Mouse (Mus musculus) thymus, adult 2 months (tissue): ENCODE measurements at regions not wholly inside any gene's neighbourhood (a gene's known extent, or its start where the extent isn't known, plus 50 kb on each side); places are given as distances from the start of the nearest gene placed in this dataset.

Experiments used
- DNase-seq: peaks from one replicate; pipeline ENCODE4 v3.0.0; 2021
- H3K27ac ChIP-seq: fragments of 200-500 bp; 2 replicates; pipeline ENCODE4 v1.5.1; 2012; ENCODE audit warnings: low read length, control low read depth; ENCODE audit not compliant: control insufficient read depth, insufficient read depth
- H3K27me3 ChIP-seq: fragments of 200-500 bp; 2 replicates; pipeline ENCODE4 v1.6.1; 2012; ENCODE audit warnings: mild to moderate bottlenecking, low read length, moderate library complexity, mixed read lengths; ENCODE audit not compliant: control insufficient read depth, insufficient read depth
- H3K36me3 ChIP-seq: fragments of 200-500 bp; 2 replicates; pipeline ENCODE4 v1.6.1; 2012; ENCODE audit warnings: mild to moderate bottlenecking, low read length, moderate library complexity; ENCODE audit not compliant: control insufficient read depth, insufficient read depth
- H3K4me1 ChIP-seq: fragments of 200-500 bp; replicated peaks from 2 replicates; pipeline ENCODE4 v1.6.1; 2012; ENCODE audit warnings: low read length; ENCODE audit not compliant: control insufficient read depth, insufficient read depth
- H3K4me3 ChIP-seq: fragments of 200-500 bp; 2 replicates; pipeline ENCODE4 v1.5.1; 2012; ENCODE audit warnings: mild to moderate bottlenecking, low read length, control low read depth, moderate library complexity; ENCODE audit not compliant: control insufficient read depth, insufficient read depth
- CTCF ChIP-seq: fragments of 200-500 bp; IDR thresholded peaks from 2 replicates; pipeline ENCODE4 v1.5.1; 2012; ENCODE audit warnings: mild to moderate bottlenecking, control low read depth, low read length, moderate library complexity, borderline replicate concordance; ENCODE audit not compliant: control insufficient read depth, poor library complexity, insufficient read depth; ENCODE audit errors: extremely low read depth
- POLR2A ChIP-seq: fragments of 200-500 bp; IDR thresholded peaks from 2 replicates; pipeline ENCODE4 v1.6.1; 2012; ENCODE audit warnings: mild to moderate bottlenecking, low read length, control low read depth, moderate library complexity; ENCODE audit not compliant: control insufficient read depth, poor library complexity, insufficient read depth; ENCODE audit errors: extremely low read depth
- WGBS: fragments of 180-500 bp; shearing (Covaris S2); methylation state at CpG from one replicate; pipeline ENCODE4 v1.1.7; 2018; 5-methylcytosine and 5-hydroxymethylcytosine counted together

GRCm38 (mm10) chr13:46364202-46364912 lies 53.9 kb upstream of the Rbm24 start:
- no peak for DNase-seq

GRCm38 (mm10) chr13:46365292-46365691 lies 52.9 kb upstream of the Rbm24 start:
- Histone ChIP-seq H3K27me3 (no peaks in the 10 kb centered on the region), H3K36me3 (no peaks in the 10 kb centered on the region), H3K27ac (no peak overlapping the region), H3K4me3 (no peak overlapping the region), H3K4me1 (peaks cover 11% of the 10 kb centered on the region)
- WGBS: 98% methylated on average over 2 of the region's 2 CpGs
- TF ChIP-seq POLR2A (no peak), CTCF (no peak)
- DNase-seq: no peak

More at GRCm38 (mm10) chr13:46364202-46364912, 53.9 kb upstream of the Rbm24 start:
- Histone ChIP-seq H3K4me1 (peaks cover 11% of the 10 kb centered on the region), H3K4me3 (no peak overlapping the region), H3K36me3 (no peaks in the 10 kb centered on the region), H3K27me3 (no peaks in the 10 kb centered on the region), H3K27ac (no peak overlapping the region)
- 80% methylated on average over 7 of the region's 7 CpGs for WGBS
- no peak for TF ChIP-seq CTCF
- TF ChIP-seq POLR2A: no peak
